Mouse (Mus musculus) lung, adult 18-20 months (tissue): ENCODE measurements around the gene Crebzf.

Experiments
- DNase-seq, 2 experiments: peaks; one replicate each; pipeline ENCODE4 v3.0.0; 2022; ENCODE audit warnings: mixed read lengths in 2 of 2

Crebzf gene

DNA sequence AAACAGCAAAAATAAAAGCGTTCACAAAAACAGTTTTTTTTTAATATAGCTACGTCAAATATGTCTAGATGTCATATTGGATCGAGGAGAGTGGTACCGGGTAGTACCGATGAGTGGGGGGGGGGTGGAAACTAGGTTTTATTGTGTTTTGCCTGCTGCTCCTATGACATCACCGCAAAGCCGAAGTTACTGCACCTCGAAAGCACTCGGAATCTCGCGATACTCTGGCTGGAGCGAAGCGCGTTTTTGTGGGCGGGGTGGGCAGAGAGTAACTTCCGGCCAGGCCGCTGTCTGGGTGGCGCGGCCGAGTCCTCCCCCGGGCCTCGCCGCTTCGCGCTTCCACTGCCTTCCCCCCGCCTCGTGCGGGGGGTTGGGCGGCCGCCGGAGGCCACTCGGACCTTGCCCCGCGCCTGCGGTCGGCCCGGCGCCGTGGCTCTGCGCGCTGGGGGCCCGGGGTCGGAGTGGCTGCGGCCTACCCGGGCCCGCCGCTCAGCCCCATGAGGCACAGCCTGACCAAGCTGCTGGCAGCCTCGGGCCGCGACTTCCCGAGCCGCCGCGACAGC is at the start of gene Crebzf:
Crebzf (plus strand) TSS at position 212 of the 563 bp plus-strand sequence.
- DNase-seq = peak; percentile 97 to 98

DNA sequence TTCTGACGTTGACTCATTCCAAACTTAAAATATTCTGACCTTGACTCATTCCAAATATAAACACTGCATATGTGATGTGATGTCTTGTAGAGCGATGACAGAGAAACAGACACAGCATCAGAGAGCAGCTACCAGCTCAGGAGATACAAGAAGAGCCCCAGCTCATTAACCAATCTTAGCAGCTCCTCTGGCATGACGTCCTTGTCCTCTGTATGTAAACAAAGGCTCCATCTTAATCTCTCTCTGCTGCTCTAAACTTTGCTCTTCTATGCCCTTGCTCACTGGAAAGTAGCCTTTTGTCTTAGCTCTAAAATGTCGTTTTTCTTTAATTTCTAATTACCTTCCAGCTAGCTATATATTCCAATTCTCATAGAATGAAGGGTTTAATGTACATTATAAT is 47.5 kb upstream of the Crebzf start:
- no peak for DNase-seq

DNA sequence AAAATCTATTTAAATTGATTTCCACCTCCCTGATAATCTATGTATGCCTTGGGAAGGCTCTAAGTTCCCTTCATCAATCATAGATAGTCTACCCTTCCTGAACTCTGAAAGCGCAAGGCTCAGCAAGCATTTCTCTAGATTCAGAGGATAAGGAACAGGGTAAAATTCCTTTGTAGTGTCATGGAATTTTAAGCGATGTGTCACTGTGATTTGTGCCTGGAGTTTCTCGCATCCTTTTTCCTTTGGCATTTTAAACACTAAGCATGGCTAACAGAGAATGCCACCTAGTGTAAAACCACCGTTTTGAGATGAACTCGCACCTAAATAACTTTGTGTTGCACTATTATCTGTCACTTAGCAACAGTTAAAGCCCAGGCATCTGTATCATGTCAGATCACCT is 46.6 kb upstream of the Crebzf start:
- no peak for DNase-seq

DNA sequence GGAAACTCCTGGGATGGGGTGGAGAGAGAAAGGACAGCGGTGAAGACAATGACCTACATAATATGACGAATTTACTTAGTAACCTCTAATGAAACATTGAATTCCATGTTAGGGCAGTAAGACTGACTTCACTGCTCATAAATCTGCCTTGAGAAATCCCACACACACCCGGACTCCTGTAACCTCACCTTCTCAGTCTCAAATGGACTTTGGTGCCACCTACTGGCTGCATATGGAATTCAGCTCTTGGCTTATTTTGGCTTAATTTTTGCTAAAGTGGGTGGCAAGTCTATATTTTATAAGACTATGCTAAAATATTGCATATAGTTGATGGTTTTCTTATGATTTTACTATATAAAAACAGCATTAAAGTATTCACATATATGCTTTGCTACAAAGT is 32.6 kb upstream of the Crebzf start:
- peak; percentile 45 to 69 for DNase-seq

DNA sequence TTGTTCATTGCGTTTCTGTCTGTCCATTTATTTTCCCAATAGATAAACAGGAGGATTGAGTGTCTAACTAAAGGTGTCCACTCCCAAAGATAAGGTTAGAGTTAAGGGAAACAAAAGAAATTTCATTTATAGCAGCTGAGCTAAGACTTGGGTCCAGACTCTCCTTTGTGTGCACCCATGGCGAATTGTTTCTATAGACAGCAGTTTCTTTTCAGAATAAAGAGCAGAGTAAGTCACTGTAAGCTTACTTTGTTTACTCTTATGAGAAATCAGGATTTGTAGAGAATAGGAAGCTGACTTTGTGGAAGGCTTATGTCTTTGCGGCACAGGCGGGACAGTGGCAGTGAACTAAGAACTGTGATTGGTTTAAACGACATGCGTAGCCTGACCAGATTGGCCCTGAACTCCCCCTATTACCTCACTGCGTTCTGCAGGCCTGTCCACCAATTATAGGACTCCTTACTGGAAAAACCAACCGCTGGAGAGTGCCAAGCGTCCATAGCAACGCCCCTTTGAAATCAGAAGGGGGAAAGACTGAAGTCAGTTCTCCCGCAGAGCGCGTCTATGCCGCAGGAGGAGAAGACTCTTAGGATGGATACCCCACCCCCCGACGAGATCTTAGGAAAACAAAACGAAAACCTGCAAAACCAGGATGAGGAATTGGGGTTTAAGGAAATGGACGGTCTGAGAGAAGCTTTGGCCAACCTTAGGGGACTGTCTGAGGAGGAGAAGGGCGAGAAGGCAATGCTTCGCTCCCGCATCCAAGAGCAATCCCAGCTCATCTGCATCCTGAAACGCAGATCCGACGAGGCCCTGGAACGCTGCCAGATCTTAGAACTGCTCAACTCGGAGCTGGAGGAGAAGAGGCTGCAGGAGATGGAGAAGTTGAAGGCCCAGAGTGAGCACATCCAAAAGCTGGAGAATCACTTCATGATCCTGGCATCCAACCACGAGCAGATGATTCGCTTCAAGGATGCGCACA is 16.2 kb upstream of the Crebzf start, which contains the start of gene Ccdc89:
Ccdc89 (plus strand) TSS at position 558 of the 982 bp plus-strand sequence.
- DNase-seq = peak; percentile 87 to 90

DNA sequence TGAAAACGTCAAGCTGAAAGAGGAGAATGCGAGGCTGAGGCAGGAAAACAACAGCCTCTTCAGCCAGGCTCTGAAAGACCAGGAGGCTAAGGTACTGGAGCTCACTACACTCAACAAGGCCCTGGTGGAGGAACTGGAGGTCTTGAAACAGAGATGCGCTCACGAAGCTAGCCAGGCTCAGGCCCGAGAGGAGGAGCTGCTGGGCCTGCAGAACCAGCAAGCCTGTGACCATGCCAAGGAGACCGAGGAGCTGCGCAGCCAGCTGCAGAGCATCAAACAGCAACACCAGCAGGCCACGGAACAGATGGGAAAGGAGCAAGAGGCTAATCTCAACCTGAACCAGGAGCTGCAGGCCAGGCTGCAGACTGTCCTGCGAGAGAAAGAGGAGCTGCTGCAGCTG is 15.5 kb upstream of the Crebzf start:
- peak; percentile 17 to 26 for DNase-seq

DNA sequence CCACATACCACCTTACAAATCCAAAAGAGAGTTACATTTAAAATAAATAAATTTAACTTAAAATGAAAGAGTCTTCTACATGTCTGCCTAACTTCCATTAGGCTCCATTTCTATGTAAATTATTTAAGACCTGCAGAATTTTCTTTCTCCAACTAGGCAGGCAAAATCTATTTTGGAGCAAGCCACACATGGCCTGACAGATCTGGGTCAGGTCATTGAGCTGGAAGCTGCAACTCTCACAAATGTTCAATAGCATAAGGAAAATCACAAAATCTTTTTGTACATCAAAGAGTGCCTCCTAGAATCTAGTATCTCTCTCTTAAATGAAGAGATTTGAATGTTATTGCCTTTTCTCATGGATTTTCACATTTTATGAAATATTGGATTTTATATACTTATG is 10.3 kb upstream of the Crebzf start:
- DNase-seq = no peak

DNA sequence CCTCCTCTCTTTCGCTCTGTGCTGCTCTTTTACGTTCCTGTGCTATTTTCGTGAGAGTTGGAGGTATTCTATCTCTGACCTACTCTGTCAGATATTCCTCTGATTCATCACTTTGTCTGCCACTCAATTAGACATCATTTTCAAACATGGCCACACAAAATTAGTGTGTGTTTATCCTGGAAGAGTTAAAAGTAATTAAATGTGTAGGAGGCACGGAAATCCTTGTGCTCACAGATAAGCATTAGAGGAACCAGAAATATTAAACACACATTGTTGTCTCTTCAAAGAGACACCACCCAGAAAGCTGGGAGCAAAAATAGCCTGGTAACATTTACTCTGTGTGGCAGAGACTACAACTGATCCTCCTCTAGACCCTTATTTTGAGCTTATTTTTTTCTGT is 2.5 kb upstream of the Crebzf start:
- DNase-seq = no peak

DNA sequence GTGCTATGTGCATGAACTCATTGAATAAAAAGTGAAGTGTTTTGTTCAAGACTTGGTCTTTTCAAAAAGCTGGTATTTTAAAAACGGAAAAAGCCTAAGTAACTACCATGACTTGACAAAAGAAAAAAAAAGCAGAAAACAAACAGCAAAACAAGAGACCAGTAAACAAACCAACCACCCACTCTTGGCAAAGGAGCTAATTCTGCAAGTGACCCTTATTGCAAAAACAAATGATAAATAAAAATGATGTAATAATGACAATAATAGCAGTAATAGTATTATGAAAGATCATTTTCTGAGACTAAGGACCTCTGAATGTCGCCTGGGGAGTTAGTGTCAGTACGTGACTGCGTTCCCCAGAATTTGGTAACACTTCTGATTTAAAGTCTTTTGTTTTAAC is 459 bp upstream of the Crebzf start:
- DNase-seq = peak in 1 of 2 experiments; percentile 5

DNA sequence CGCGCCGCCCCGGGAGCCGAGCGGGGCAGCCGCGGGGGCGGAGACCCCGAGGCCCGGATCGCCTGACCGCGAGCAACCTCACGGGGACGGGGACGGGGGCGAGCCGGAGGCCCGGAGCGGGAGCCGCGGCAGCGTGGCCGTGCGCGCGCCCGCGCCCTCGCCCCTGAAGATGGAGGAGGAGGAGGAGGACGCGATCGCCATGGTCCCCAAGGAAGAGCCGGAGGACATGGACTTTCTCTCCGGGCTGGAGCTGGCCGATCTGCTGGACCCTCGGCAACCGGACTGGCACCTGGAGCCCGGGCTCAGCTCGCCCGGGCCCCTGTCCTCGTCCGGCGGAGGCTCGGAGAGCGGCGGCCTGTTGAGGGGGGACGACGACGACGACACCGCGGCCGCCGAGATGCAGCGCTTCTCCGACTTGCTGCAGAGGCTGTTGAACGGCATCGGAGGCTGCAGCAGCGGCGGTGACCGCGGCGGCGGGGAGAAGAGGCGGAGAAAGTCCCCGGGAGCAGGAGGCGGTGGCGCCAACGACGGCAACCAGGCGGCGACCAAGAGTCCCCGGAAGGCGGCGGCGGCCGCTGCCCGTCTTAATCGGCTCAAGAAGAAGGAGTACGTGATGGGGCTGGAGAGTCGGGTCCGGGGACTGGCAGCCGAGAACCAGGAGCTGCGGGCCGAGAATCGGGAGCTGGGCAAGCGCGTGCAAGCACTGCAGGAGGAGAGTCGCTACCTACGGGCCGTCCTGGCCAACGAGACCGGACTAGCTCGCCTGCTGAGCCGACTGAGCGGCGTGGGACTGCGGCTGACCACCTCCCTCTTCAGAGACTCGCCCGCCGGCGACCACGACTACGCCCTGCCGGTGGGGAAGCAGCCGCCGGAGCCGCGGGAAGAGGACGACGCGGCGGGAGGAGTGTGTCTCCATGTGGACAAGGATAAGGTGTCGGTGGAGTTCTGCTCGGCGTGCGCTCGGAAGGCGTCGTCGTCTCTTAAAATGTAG is 867 bp downstream of the Crebzf start:
- DNase-seq = peak; percentile 74 to 76

DNA sequence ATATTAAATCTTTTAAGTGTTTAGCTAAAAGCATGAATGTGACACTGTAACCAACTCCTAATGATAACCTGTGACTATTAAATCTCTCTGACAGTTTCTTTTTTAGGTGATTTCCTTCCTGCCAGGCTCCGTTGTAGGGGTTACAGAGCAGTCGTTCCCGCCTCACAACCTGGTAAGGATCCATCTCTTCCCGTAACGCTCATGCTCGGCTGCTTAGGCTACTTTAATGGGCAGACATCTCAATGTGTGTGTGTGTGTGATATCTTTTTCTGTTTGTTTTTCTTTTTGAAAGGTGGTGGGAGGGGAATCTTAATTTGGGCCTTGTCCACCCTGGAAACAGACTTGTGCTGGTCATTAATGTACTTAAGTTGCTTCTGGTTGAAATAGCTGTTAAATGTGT is 1.7 kb downstream of the Crebzf start:
- DNase-seq = no peak

DNA sequence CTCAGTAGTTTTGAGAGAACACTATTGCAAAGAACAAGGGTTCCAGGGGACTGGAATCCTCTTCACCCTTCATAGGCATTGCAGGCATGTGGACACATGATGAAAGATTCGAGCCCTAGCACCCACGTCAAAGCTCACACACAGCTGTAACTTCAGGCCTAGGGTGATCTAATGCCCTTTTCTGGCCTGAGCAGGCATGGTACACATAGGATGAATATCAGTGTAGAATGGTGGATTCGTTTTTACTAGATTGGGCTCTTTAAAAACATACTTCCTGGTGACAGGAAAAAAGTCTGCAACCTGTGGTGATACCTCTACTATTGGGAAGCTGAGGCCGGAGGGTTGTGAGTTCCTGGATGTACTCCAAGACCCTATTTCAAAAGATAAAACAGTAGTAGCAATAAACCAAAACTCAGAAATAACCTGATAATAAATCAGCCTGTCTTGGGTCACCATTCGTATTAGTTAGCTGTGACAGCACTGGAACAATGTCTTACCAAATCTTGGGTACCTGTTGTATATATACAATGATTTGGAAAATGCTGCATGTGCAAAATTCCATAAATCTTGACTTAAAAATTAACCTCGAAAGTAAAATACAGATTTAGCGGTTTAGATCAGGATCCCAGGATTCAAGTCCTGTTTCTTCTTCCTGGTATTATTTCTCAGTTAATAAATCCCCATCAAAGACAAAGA is 13.8 kb downstream of the Crebzf start:
- no peak for DNase-seq

DNA sequence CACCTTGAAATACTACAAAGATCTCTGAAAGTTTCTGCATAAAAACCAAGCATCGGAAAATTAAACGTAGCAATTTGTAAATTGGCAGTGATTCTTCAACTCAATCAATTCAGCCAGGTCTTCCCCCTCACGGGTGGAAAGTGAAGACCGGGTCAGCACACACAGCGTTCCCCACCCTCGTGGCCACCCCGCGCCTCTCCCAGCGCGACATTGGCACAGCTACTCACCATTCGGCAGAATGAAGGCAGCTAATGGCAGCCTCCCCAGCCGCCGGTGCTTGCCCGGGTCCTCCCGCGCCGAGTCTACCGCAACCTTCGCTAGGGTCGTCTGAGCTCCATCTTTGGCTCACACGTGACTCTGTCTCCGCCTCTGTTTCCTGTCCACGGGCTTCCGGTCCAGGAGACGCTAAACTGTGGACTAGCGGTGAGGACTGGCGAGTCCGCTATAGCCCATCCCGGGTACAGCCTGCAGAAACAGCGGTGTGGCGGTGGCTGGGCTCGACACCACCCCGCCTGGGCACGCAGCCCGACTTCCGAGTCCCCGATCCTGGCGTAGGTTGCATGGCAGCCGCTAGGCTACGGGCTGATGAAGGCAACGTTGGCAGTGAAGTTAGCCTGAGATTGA is 14.4 kb downstream of the Crebzf start, which contains the start of gene Tmem126a:
Tmem126a (minus strand) TSS at position 385 of the 624 bp plus-strand sequence.
- DNase-seq = peak; percentile 88 to 90

DNA sequence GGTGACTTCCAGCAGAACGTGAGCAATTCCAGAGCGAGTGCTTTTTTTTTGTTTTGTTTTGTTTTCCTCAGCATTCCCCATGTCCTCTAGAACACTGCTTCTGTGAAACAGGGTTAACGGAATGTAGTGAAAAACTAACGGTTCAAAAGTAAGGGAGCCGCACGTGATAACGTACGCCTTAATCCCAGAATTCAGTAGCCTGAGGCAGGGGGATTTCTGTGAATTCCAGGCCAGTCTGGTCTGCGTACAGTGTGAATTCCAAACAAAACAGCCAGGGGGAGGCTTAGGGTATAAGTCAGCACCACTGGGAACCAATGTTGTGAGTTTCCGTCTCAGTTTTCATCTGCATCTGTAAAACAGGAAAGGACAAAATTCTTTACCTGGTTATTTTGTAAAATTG is 15.0 kb downstream of the Crebzf start:
- DNase-seq = peak in 1 of 2 experiments; percentile 8

DNA sequence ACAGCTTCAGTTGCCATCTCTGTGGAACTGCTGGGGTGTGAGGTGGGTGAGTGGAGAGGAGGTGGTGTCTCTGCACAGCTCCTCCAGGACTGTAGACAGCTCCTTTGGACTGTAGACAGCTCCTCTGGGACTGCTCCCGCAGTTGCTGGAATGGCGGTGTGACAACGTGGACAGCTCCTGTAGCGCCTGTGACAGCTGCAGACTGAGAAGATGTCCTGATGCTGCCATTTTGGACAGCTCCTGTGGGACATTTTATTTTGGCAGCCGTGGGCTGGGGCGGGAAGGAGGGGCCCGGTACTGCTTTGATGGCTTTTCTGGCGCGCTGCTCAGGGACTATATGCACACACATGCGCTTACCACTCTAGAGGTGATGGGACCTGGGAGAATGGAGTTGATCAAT is 17.8 kb downstream of the Crebzf start:
- no peak for DNase-seq

DNA sequence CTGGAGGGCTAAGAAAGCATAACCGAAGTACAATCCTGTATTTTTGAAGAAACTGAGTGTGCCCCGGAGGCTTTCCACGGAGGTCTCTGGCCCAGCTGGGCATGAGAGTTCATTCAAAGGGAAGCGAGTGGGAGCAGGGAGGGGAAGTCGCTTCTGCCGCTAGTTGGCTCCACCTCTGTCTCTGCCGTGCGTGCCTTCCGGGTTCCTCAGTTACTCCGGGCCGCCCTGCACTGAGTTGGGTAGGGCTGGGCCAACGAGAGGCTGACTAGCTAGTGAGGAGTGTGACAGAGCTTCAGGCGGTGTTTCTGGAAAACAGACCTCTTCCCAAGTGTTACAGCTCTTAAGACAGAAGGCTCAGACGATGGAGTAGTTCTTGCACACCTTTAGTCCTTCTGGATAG is 18.4 kb downstream of the Crebzf start:
- DNase-seq = peak; percentile 59 to 66

DNA sequence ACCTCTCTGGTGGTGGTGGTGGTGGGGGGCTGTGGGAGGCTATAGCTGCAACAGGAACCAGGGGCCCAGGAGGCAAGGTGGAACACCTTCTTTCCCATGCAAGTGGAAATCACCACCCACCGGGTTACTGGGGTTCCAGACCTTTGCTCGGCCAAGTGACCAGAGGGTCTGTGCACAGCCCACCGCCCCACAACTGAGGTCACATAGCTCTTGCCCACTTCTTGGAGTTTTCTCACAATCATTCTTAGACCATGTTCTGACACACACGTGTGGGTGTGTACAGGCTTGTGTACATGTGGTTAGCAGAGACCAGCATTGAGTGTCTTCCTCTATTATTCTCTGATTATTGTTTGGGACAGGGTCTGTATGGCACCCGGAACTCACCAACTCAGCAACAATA is 18.9 kb downstream of the Crebzf start:
- no peak for DNase-seq

DNA sequence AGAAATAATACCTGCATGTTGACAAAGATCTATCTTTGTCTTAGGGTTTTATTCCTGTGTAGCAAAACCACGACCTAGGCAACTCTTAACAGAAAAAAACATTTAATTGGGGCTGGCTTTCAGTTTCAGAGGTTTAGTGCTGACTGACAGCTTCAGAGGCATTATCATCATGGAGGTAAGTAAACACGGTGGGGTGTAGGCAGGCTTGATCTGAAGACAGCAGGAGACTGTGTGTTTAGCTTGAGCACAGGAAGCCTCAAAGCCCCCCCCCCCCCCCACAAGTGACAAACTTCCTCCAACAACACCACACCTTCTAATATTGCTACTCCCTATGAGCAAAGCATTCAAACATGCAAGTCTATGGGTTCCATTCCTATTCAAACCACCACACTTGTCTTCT is 31.0 kb downstream of the Crebzf start:
- no peak for DNase-seq

DNA sequence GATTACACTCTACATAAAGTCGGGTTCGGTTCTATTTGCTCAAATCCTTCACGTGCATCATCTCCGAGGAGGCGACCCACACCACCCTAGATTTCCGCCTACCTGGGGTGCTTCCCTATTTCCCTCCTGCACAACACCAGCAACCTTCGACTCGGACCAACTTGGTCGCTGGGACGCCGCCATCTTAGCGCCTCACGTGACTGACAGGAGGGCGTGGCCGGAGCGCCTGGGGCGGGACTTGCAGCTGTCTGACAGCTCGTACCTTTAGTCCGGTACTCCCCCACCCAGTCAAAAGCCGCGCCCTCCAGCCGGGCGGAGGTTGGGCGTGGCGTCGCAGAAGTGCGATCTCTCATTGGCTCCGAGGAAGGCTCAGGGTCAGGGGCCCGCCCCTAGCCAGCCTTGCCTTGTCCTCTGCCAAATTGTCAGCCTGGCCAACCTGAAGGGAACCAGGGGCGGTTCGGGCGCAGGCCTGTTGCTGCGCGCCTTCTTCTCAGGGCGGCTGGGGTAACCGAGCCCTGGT is 33.3 kb downstream of the Crebzf start, which contains the start of gene Tmem126b:
Tmem126b (minus strand) TSS at position 209 of the 520 bp plus-strand sequence.
- peak; percentile 100 for DNase-seq

DNA sequence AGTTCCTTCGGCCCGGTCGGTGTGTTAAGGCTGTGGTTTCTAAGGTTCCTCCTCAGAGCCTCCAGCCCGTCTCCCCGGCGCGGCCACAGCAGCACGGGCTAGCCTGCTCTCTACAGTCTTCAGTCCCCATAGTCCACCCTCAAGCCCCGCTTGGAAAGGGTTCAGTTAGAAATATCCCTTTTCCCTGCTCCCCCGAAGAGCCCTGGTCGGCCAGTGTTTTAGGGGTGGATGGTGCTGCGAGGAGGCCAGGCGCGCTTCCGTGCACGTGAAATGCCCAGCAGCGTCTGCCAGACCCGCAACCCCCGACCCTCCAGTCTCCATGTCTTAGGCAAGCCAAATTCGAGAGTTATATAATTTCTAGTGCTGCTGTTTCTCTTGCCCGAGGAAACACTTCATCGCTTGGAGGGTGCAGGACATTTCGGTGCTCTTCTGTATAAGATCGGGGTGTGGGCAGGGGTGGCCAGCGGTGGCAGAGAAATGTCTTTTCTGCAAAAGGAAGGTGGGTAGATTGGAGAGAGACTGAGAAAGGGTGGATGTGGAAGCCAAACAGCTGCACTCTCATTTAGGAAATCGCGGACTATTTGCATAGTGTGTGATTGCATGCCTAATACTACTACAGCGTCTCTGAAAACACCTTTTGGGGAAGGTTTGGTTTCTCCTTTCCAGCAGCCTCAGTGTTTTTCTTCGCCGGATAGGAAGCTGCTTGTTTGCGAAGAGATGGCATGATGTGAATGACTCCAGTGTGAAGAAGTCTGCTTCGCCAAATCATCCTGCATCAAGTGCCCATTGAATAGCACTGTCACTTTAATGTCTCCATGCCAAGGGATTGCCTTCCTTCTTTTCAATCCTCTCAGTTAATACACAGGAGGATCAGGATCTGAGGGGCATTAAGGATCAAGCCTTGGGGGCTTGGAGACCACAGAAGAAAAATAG is 34.0 kb downstream of the Crebzf start, which contains the start of gene Dlg2:
Dlg2 (plus strand) TSS at position 360 of the 933 bp plus-strand sequence.
- peak in 1 of 2 experiments; percentile 37 for DNase-seq
